Mouse (Mus musculus) testis, adult 2 months (tissue): ENCODE results near the gene Sez6l. TPM values are rescaled to one million over a fixed set of nuclear protein-coding genes. Genes with fewer than 3 reads are reported as not detected.

Experiments used
- H3K27ac ChIP-seq: fragments of 200-500 bp; 2 replicates; pipeline ENCODE4 v1.5.1; 2012; ENCODE audit warnings: low read depth, low read length; ENCODE audit not compliant: control insufficient read depth, insufficient read depth
- H3K27me3 ChIP-seq: fragments of 200-500 bp; 2 replicates; pipeline ENCODE4 v1.6.1; 2012; ENCODE audit warnings: mild to moderate bottlenecking, low read length, moderate library complexity; ENCODE audit not compliant: control insufficient read depth, insufficient read depth
- H3K36me3 ChIP-seq: fragments of 200-500 bp; 2 replicates; pipeline ENCODE4 v1.6.1; 2012; ENCODE audit warnings: mild to moderate bottlenecking, low read length; ENCODE audit not compliant: control insufficient read depth, insufficient read depth
- H3K4me1 ChIP-seq: fragments of 200-500 bp; 2 replicates; pipeline ENCODE4 v1.6.1; 2012; ENCODE audit warnings: low read length; ENCODE audit not compliant: control insufficient read depth, insufficient read depth
- H3K4me3 ChIP-seq: fragments of 200-500 bp; 2 replicates; pipeline ENCODE4 v1.5.1; 2012; ENCODE audit warnings: low read depth, mild to moderate bottlenecking, low read length, moderate library complexity, mixed read lengths; ENCODE audit not compliant: control insufficient read depth
- CTCF ChIP-seq: fragments of 200-500 bp; IDR thresholded peaks from 2 replicates; pipeline ENCODE4 v1.5.1; 2012; ENCODE audit warnings: low read depth, mild to moderate bottlenecking, inconsistent platforms, low read length, moderate library complexity; ENCODE audit not compliant: control insufficient read depth, insufficient read depth, insufficient replicate concordance
- POLR2A ChIP-seq: fragments of 200-500 bp; IDR thresholded peaks from 2 replicates; pipeline ENCODE4 v1.6.1; 2012; ENCODE audit warnings: low read depth, mild to moderate bottlenecking, inconsistent platforms, low read length, moderate library complexity; ENCODE audit not compliant: control insufficient read depth
- polyA plus RNA-seq: library from polyadenylated mRNA; depleted of rRNA; stranded (reverse); fragments of >200 nt; gene quantifications from 2 replicates; pipeline ENCODE4 v1.2.3, GENCODE M21; 2012

Gene Sez6l
- polyA plus RNA-seq, 1 experiment = 6.9 TPM

DNA sequence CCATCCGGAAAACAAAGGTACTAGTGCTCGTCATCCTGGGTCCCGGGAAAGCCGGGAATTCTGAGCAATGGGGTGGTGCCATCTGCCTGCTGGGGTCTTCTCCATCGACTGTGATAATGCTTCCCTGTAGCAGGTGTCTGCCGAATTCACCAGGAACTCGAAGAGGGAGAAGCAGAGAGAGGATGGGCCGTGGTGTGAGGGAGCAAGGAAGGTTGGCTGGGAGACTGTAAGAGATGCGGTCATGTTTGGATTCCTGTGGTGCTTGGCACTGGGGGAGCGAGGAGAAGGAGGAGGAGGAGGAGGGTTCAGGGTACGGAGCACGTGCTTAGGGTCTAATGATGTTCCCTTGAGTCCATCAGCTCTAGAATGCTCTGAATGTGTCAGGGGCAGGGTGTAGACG is 94.4 kb downstream of the Sez6l start:
- Histone ChIP-seq H3K27ac (no peak overlapping the region), H3K4me3 (no peak overlapping the region), H3K4me1 (peaks cover 9% of the 10 kb centered on the region), H3K27me3 (no peaks in the 10 kb centered on the region), H3K36me3 (no peaks in the 10 kb centered on the region)
- no peak for TF ChIP-seq POLR2A
- no peak for TF ChIP-seq CTCF

DNA sequence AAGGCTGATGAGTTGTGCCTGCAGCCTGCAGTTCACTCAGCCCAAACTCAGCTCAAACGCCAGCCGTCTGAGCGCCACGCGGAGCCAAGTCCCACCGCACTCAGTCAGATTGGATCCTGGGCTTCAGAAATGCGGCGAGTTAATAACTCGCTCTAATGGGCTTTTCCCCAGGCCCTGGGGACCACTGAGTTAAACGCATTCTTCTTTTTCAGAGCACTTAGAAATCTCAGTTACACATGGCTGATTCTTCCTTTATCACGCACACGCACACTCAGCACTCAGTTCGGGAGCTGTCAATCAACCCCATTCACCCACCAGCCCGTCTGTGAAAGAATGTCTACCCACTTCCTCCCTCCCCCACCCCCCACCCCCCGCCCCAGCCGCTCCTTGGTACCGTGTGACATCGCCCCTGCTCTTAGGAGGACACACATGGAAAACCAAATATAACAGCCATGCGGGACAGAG is 95.0 kb downstream of the Sez6l start:
- H3K36me3 ChIP-seq = no peaks in the 10 kb centered on the region
- H3K27ac ChIP-seq = no peak overlapping the region
- H3K27me3 ChIP-seq = no peaks in the 10 kb centered on the region
- no peak overlapping the region for H3K4me3 ChIP-seq
- no peak for TF ChIP-seq CTCF
- no peak for TF ChIP-seq POLR2A
- H3K4me1 ChIP-seq = peaks cover 9% of the 10 kb centered on the region

DNA sequence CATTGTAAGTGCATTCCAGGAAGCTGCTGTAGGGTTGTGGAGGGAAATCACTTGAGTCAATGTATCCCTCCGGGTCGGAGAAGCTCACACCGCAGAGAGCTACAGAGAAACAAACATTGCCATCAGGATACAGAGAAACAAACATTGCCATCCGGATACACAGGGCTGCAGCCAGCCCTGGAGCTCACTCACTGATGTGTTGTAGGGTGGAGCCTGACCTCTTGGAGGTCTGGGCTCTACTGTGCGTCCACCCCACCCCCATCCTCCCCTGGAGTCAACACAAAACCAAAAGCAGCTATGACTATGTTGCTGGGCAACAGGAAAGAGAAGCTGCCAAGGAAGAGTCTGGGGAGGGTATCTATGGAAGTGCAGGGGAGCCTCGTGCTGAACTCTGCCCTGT is 103.5 kb downstream of the Sez6l start:
- H3K27me3 ChIP-seq = no peaks in the 10 kb centered on the region
- no peak overlapping the region for H3K4me3 ChIP-seq
- no peaks in the 10 kb centered on the region; the same call in 1 of the 2 replicates for H3K4me1 ChIP-seq
- H3K36me3 ChIP-seq = no peaks in the 10 kb centered on the region
- no peak overlapping the region for H3K27ac ChIP-seq
- TF ChIP-seq CTCF (no peak), POLR2A (no peak)

DNA sequence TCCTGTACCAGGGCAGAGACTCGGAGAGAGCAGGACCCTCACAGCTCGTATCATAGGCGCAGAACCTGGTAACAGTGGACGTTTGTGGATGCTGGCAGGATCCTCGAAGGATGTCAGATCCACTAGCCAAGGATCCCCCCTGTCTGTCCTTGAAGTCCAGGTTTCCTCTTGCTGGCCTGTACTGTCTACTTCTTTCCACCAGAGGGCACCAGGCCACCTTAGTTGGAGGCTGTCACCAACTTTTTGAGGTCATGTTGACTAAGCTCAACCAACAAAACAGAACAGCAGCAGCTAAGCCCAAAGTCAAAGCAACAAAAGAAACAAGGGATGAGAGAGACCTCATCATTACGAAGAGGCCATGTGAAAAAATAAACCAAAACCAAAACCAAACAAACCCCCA is 106.8 kb downstream of the Sez6l start:
- no peaks in the 10 kb centered on the region for H3K36me3 ChIP-seq
- H3K4me3 ChIP-seq = no peak overlapping the region
- H3K4me1 ChIP-seq = no peaks in the 10 kb centered on the region; the same call in 1 of the 2 replicates
- no peaks in the 10 kb centered on the region for H3K27me3 ChIP-seq
- TF ChIP-seq CTCF = peak; percentile 37; the same call in 1 of the 2 replicates
- TF ChIP-seq POLR2A = no peak
- no peak overlapping the region for H3K27ac ChIP-seq

DNA sequence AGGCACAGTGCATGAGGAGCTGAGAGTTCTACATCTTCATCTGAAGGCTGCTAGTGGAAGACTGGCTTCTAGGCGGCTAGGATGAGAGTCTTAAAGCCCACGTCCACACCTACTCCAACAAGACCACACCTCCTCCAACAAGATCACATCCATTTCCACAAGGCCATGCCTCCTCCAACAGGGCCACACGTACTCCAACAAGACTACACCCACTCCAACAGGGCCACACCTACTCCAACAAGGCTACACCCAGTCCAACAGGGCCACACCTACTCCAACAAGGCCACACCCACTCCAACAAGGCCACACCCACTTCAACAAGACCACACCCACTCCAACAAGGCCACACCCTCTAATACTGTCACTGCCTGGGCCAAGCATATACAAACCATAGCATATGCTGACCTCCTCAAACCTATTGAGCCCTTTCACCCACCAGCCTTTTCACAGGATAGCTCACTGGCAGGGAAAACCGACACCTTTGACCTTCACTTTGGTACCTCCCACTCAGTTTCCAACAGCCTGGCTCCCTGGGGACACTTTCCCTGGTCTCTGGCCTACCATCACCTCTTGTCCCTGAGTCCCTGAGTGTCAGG is 107.9 kb downstream of the Sez6l start:
- Histone ChIP-seq H3K4me3 (no peak overlapping the region), H3K27me3 (no peaks in the 10 kb centered on the region), H3K27ac (no peak overlapping the region), H3K4me1 (no peaks in the 10 kb centered on the region; the same call in 1 of the 2 replicates), H3K36me3 (no peaks in the 10 kb centered on the region)
- TF ChIP-seq POLR2A = no peak

DNA sequence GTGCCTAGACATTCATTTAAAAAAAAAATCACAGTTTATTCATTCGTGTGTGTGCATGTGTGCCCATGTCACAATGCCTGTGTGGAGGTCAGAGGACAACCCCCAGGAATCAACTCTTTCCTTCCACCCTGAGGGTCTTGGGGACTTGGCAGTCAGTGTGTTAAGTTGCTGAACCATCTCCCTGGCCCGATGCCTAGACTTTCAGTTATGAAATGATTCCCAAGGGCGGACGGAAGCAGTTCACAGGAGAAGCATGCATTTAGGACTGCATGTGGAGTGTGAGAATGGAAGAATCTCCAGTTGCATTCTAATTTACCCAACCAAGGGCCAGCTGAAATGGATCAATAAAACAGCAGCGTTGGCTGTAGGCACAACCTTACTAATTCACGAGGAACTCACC is 110.7 kb downstream of the Sez6l start:
- Histone ChIP-seq H3K4me3 (no peak overlapping the region), H3K4me1 (no peaks in the 10 kb centered on the region; the same call in 1 of the 2 replicates)
- TF ChIP-seq POLR2A (no peak), CTCF (no peak)

DNA sequence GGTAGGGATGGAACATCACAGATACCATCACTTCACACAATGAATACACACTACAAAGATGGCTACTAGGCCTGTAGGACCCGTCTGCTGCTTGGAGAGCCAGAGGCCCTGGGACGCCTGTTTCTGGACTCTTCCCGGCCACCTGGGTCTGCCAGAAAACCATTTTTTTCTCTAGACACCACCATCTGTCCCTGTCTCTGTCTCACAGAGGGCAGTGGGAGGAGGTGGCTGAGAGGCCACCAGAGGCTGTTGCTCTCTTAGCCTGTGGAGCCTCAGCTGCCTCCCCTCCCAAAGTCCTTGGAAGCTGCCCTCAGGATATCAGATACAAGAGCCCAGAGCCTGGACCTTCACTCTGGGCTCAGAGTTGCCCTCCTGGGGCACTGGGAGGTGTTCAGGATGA is 117.1 kb downstream of the Sez6l start:
- Histone ChIP-seq H3K27me3 (no peaks in the 10 kb centered on the region), H3K36me3 (no peaks in the 10 kb centered on the region), H3K4me1 (no peaks in the 10 kb centered on the region), H3K4me3 (no peak overlapping the region), H3K27ac (no peak overlapping the region)
- TF ChIP-seq POLR2A (no peak), CTCF (no peak)

More for the DNA sequence above, 110.7 kb downstream of the Sez6l start:
- Histone ChIP-seq H3K36me3 (no peaks in the 10 kb centered on the region), H3K27ac (no peak overlapping the region), H3K27me3 (no peaks in the 10 kb centered on the region)

DNA sequence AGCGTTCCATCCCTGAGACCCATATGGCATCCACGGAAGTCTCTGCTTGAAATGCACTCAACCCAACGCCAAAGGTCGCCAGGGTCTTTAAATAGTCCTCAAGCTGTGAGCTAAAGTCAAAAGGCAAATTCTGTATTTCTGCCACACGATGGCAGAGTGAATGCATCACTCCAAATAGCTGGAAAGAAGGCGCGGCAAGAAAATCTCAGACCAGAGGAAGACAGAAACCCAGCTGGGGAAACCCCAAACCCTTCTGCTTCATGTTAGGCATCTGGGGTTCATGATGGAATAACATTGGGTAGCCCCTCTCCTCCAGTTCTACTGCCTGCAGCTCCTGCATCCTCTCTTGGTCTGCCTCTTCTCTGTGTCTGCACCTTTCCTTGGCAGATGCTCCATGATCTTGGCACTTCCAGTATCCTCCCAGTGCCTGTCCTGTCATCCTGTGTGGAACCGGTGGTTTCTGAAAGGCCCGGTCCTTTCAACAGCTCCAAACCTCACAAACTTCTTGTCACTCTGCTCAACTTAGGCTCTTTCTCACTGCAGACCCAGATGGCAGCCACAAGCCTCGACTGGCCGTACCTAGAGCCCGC is 121.9 kb downstream of the Sez6l start:
- Histone ChIP-seq H3K36me3 (no peaks in the 10 kb centered on the region), H3K27ac (no peak overlapping the region), H3K27me3 (no peaks in the 10 kb centered on the region), H3K4me1 (peaks cover 4% of the 10 kb centered on the region; the same call in 1 of the 2 replicates), H3K4me3 (no peak overlapping the region)
- TF ChIP-seq CTCF = no peak
- no peak for TF ChIP-seq POLR2A
